Mouse (Mus musculus) hindbrain, embryonic 15.5 days (tissue): Measurements from ENCODE around the gene Slit2. TPM values are rescaled to one million over a fixed set of nuclear protein-coding genes. Genes with fewer than 3 reads are reported as not detected.
"Not testable (repeated sequence)": the region's sequence is repeated elsewhere in the genome, so short reads cannot be mapped to it uniquely, and the experiment has no call there.

Experiments
- ATAC-seq: fragments of 200-750 bp; cut with Nextera tagmentation; 2 replicates; pipeline ENCODE4 v1.8.0; 2017; ENCODE audit warnings: low read depth, moderate number of reproducible peaks, moderate TSS enrichment; ENCODE audit not compliant: low FRiP score
- H3K27ac ChIP-seq: fragments of 300-500 bp; sonication (generic); replicated peaks from 2 replicates; pipeline ENCODE4 v1.5.1; 2015; ENCODE audit warnings: mild to moderate bottlenecking, inconsistent platforms
- H3K27me3 ChIP-seq: fragments of 300-500 bp; sonication (generic); 2 replicates; pipeline ENCODE4 v1.6.1; 2015; ENCODE audit warnings: control low read depth, inconsistent platforms
- H3K36me3 ChIP-seq: fragments of 300-500 bp; sonication (generic); 2 replicates; pipeline ENCODE4 v1.6.1; 2015; ENCODE audit warnings: control low read depth, inconsistent platforms
- H3K4me1 ChIP-seq: fragments of 300-500 bp; sonication (generic); replicated peaks from 2 replicates; pipeline ENCODE4 v1.6.1; 2015; ENCODE audit warnings: control low read depth, inconsistent platforms
- H3K4me2 ChIP-seq: fragments of 300-500 bp; sonication (generic); 2 replicates; pipeline ENCODE4 v1.6.1; 2015; ENCODE audit warnings: moderate library complexity, mild to moderate bottlenecking, inconsistent platforms
- H3K4me3 ChIP-seq: fragments of 300-500 bp; sonication (generic); 2 replicates; pipeline ENCODE4 v1.5.1; 2015; ENCODE audit warnings: mild to moderate bottlenecking, inconsistent platforms
- H3K9ac ChIP-seq: fragments of 300-500 bp; sonication (generic); 2 replicates; pipeline ENCODE4 v1.6.1; 2015; ENCODE audit warnings: inconsistent platforms
- H3K9me3 ChIP-seq: fragments of 300-500 bp; sonication (generic); 2 replicates; pipeline ENCODE4 v1.6.1; 2016; ENCODE audit warnings: control low read depth, inconsistent platforms
- WGBS: fragments of 180-500 bp; shearing (Covaris S2); methylation state at CpG from one replicate; pipeline ENCODE4 v1.1.7; 2015; 5-methylcytosine and 5-hydroxymethylcytosine counted together
- polyA plus RNA-seq: library from polyadenylated mRNA; unstranded; fragments of >200 nt; fragmentation: Nextera tagmentation; extraction: Ambion mirVana; gene quantifications from 2 replicates; pipeline ENCODE4 v1.2.1, GENCODE M21; 2015

Slit2 gene
- polyA plus RNA-seq, 1 experiment from 2014 or later = 22.9 TPM

GRCm38 (mm10) chr5:48160829-48161228 lies 177.9 kb downstream of the Slit2 start:
- Histone ChIP-seq H3K9me3 (no peaks in the 10 kb centered on the region), H3K36me3 (no peaks in the 10 kb centered on the region), H3K9ac (no peak overlapping the region), H3K27me3 (no peaks in the 10 kb centered on the region), H3K4me1 (no peaks in the 10 kb centered on the region), H3K4me3 (no peak overlapping the region), H3K4me2 (no peak overlapping the region), H3K27ac (no peak overlapping the region)
- no peak for ATAC-seq
- 82% methylated on average over 3 of the region's 3 CpGs for WGBS

GRCm38 (mm10) chr5:48181646-48182302 lies 198.8 kb downstream of the Slit2 start:
- 52% methylated on average over 9 of the region's 9 CpGs for WGBS
- no peaks in the 10 kb centered on the region for H3K27me3 ChIP-seq
- no peaks in the 10 kb centered on the region for H3K36me3 ChIP-seq
- H3K4me2 ChIP-seq = no peak overlapping the region
- no peak overlapping the region for H3K27ac ChIP-seq
- H3K4me3 ChIP-seq = no peak overlapping the region
- no peak overlapping the region for H3K9ac ChIP-seq
- no peaks in the 10 kb centered on the region for H3K9me3 ChIP-seq
- H3K4me1 ChIP-seq = no peaks in the 10 kb centered on the region
- peak; percentile 56; the same call in 1 of the 2 replicates for ATAC-seq

GRCm38 (mm10) chr5:48184358-48184757 lies 201.4 kb downstream of the Slit2 start:
- H3K9me3 ChIP-seq = no peaks in the 10 kb centered on the region
- no peak for ATAC-seq
- H3K9ac ChIP-seq = no peak overlapping the region
- H3K36me3 ChIP-seq = 0 out of 2 replicates have a peak, but pooled peaks cover under 1% of the 10 kb centered on the region
- no peaks in the 10 kb centered on the region for H3K4me1 ChIP-seq
- H3K4me2 ChIP-seq = no peak overlapping the region
- H3K4me3 ChIP-seq = no peak overlapping the region
- 92% methylated on average over 8 of the region's 8 CpGs for WGBS
- no peak overlapping the region for H3K27ac ChIP-seq
- H3K27me3 ChIP-seq = no peaks in the 10 kb centered on the region

GRCm38 (mm10) chr5:48187819-48188218 lies 204.9 kb downstream of the Slit2 start:
- Histone ChIP-seq H3K27me3 (no peaks in the 10 kb centered on the region), H3K9ac (no peak overlapping the region), H3K4me1 (no peaks in the 10 kb centered on the region), H3K4me3 (no peak overlapping the region), H3K4me2 (no peak overlapping the region), H3K27ac (no peak overlapping the region), H3K9me3 (no peaks in the 10 kb centered on the region), H3K36me3 (peaks cover 3% of the 10 kb centered on the region; the same call in 1 of the 2 replicates)
- no peak for ATAC-seq
- WGBS = 93% methylated on average over 4 of the region's 4 CpGs

GRCm38 (mm10) chr5:48199380-48199779 lies 216.4 kb downstream of the Slit2 start:
- no peaks in the 10 kb centered on the region for H3K4me1 ChIP-seq
- H3K36me3 ChIP-seq = no peaks in the 10 kb centered on the region
- ATAC-seq = no peak

GRCm38 (mm10) chr5:48215248-48215647 lies 232.3 kb downstream of the Slit2 start:
- Histone ChIP-seq H3K36me3 (no peaks in the 10 kb centered on the region; the same call in 1 of the 2 replicates), H3K9ac (no peak overlapping the region), H3K4me1 (0 out of 2 replicates have a peak, but pooled peaks cover 3% of the 10 kb centered on the region), H3K27ac (no peak overlapping the region), H3K4me3 (no peak overlapping the region), H3K9me3 (no peaks in the 10 kb centered on the region), H3K27me3 (no peaks in the 10 kb centered on the region), H3K4me2 (no peak overlapping the region)
- 55% methylated on average over 2 of the region's 2 CpGs for WGBS
- ATAC-seq = no peak

More at GRCm38 (mm10) chr5:48199380-48199779, 216.4 kb downstream of the Slit2 start:
- Histone ChIP-seq H3K27ac (no peak overlapping the region), H3K9ac (no peak overlapping the region), H3K4me3 (no peak overlapping the region), H3K9me3 (no peaks in the 10 kb centered on the region), H3K27me3 (no peaks in the 10 kb centered on the region), H3K4me2 (no peak overlapping the region)

- no peak overlapping the region for H3K4me2 ChIP-seq
- no peaks in the 10 kb centered on the region for H3K36me3 ChIP-seq
- no peak overlapping the region for H3K4me3 ChIP-seq
- H3K9me3 ChIP-seq = no peaks in the 10 kb centered on the region
- no peaks in the 10 kb centered on the region for H3K27me3 ChIP-seq
- 0 out of 2 replicates have a peak, but pooled peaks cover 3% of the 10 kb centered on the region for H3K4me1 ChIP-seq
- ATAC-seq = no peak
- H3K9ac ChIP-seq = no peak overlapping the region
- 54% methylated on average over 10 of the region's 10 CpGs for WGBS
- no peak overlapping the region for H3K27ac ChIP-seq
Measured at GRCm38 (mm10) chr5:48219624-48220155, 236.8 kb downstream of the Slit2 start.

- Histone ChIP-seq H3K9ac (no peak overlapping the region), H3K36me3 (no peaks in the 10 kb centered on the region), H3K4me2 (no peak overlapping the region), H3K9me3 (no peaks in the 10 kb centered on the region), H3K4me3 (no peak overlapping the region), H3K27ac (no peak overlapping the region), H3K4me1 (no peaks in the 10 kb centered on the region), H3K27me3 (no peaks in the 10 kb centered on the region)
- 40% methylated on average over 2 of the region's 2 CpGs for WGBS
- no peak for ATAC-seq
Measured at GRCm38 (mm10) chr5:48225500-48225899, 242.6 kb downstream of the Slit2 start.

- H3K27me3 ChIP-seq = no peaks in the 10 kb centered on the region
- H3K36me3 ChIP-seq = no peaks in the 10 kb centered on the region
- H3K4me3 ChIP-seq = no peak overlapping the region
- H3K9ac ChIP-seq = no peak overlapping the region
- WGBS = 79% methylated on average over 6 of the region's 6 CpGs
- no peaks in the 10 kb centered on the region for H3K9me3 ChIP-seq
- ATAC-seq = no peak
- no peak overlapping the region for H3K4me2 ChIP-seq
- H3K27ac ChIP-seq = no peak overlapping the region
- no peaks in the 10 kb centered on the region for H3K4me1 ChIP-seq
Measured at GRCm38 (mm10) chr5:48230430-48231080, 247.6 kb downstream of the Slit2 start.

GRCm38 (mm10) chr5:48234728-48235127 lies 251.8 kb downstream of the Slit2 start:
- Histone ChIP-seq H3K4me3 (no peak overlapping the region), H3K4me1 (no peaks in the 10 kb centered on the region), H3K27ac (0 out of 2 replicates have a peak overlapping the region, but pooled peaks have one; percentile 27), H3K9me3 (no peaks in the 10 kb centered on the region), H3K4me2 (no peak overlapping the region), H3K27me3 (no peaks in the 10 kb centered on the region), H3K36me3 (no peaks in the 10 kb centered on the region), H3K9ac (no peak overlapping the region)
- 52% methylated on average over 4 of the region's 4 CpGs for whole genome bisulfite sequencing
- no peak for ATAC-seq

- Histone ChIP-seq H3K9ac (no peak overlapping the region), H3K4me1 (no peaks in the 10 kb centered on the region), H3K4me2 (no peak overlapping the region), H3K27me3 (no peaks in the 10 kb centered on the region), H3K9me3 (no peaks in the 10 kb centered on the region), H3K27ac (0 out of 2 replicates have a peak overlapping the region, but pooled peaks have one; percentile 27), H3K36me3 (no peaks in the 10 kb centered on the region), H3K4me3 (no peak overlapping the region)
- ATAC-seq = no peak
- WGBS = 67% methylated on average over 6 of the region's 6 CpGs
Measured at GRCm38 (mm10) chr5:48235270-48235669, 252.3 kb downstream of the Slit2 start.

GRCm38 (mm10) chr5:48240751-48241150 lies 257.8 kb downstream of the Slit2 start:
- peak; percentile 69; the same call in 1 of the 2 replicates for ATAC-seq
- not testable (repeated sequence) for H3K27me3 ChIP-seq

More at GRCm38 (mm10) chr5:48240751-48241150, 257.8 kb downstream of the Slit2 start:
- not testable (repeated sequence) for H3K4me3 ChIP-seq, H3K4me2 ChIP-seq, H3K36me3 ChIP-seq, H3K4me1 ChIP-seq, H3K27ac ChIP-seq, H3K9me3 ChIP-seq, H3K9ac ChIP-seq
- 31% methylated on average over 6 of the region's 6 CpGs for WGBS
